Mouse (Mus musculus): Measurements from ENCODE around the gene Soat1.
"Not testable (repeated sequence)": the region's sequence is repeated elsewhere in the genome, so short reads cannot be mapped to it uniquely, and the experiment has no call there.

Soat1 gene

DNA sequence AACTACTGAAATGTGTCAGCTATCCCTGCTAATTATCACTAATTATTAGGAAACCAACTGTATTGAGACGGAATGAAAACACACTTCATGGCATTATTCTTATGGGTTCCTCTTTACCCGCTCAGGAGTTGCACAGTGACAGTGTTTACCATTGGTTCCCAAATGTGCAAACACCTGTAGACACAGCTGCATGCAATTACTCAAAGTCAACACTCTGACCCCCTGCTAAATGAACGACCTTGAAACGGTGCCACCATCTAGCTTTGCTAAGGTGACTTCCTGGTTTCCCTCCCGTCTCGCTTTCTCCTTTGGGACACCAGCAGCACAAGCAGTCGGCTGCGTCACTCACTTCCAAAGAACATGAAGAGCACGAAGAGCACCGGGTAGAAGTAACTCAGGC is 41.6 kb downstream of the Soat1 start:
- DNase-seq (ENCODE audit: extremely low read depth, low read depth, low spot score), result no peak

DNA sequence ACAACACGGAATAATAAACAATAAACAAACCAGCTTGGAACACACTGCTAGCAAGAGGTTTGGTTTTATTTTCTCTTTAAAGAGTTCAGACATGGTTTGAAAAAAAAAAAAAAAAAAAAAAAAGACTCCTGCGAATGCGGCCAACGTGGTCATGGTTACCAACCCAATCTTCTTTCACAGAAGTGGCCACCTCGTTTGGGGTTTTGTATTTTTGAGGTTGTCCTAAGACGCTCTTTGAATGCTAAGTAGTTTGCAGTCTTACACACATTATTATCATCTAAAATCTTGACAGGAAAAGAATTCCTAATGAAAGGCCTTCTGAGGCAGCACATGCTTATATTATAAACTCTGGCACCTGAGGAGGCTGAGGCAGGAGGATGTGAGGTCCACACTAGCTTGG is 45.7 kb downstream of the Soat1 start:
- DNase-seq (ENCODE audit: extremely low read depth, low read depth, low spot score), result no peak

DNA sequence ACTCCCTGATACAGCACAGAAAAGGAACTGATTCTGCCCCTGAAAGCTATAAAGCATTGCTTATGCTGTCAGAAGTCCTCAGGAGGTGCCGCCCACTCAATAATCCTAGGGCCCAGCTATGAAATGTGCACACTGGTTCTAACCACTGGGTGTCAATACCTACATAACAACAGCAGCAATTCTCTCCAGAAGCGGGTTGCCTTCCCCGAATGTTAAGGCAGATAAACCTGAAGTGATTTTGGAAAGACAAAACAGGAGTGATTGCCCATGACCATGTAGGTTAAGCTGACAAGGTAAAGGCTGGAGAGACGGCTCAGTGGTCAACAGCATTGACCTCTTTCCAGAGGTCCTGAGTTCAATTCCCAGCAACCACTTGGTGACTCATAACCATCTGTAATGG is 48.4 kb downstream of the Soat1 start:
- DNase-seq (ENCODE audit: extremely low read depth, low read depth, low spot score), result no peak

DNA sequence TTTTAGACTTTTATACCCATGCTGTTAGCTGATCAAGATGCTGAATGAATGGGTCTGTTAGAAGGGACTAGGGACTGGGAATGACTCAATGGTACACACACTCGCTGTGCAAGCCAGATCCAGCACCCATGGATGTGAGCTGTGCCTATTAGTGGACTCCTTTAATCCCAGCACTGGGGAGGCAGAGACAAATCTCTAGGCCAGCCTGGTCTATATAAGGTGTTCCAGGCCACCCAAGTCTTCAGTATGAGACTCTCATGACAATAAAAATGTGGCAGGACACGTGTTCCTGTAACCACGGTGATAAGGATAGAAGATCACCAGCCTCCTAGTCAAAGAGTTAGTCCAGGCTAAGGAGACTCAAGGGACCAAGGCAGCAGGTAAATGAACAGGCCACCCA is 50.1 kb downstream of the Soat1 start:
- DNase-seq (ENCODE audit: extremely low read depth, low read depth, low spot score), result no peak

DNA sequence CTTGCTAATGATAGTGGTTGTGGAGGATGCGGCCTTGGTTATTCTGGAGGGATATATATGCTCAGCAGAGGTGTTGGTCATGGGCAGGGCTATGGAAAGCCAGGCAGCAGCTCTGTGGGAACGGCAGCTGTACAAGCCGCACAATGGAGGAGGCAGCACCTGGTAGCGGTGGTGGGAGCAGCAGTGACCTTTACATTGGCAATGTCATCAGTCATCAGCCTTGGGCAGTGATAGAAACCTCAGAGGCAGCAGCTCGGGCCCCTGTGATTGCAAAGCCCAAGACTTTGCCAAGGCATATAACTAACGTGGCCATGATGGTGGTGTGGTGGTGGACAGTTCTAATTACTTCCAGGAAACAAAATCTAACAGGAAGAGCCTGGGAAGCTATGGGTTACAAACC is 50.6 kb downstream of the Soat1 start:
- no peak for DNase-seq (ENCODE audit: extremely low read depth, low read depth, low spot score)

DNA sequence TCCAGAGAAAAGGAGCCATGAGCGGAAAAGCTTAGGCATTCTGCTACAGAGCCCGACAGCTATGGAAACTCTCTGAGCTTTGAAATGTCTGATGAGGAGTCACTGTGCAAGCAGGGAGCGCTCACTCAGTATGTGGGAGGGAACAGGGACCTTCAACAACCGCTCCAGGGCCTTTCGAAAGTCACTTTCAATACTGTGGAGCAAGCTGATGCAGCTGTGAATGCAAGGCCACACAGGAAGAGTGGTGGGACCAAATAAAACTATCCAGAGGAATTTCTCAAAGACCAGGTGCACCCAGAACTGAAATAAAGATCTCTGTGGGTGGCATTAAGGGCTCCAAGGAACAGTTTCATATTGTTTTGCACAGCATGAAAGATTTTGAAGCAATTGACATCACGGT is 51.3 kb downstream of the Soat1 start:
- no peak for DNase-seq (ENCODE audit: extremely low read depth, low read depth, low spot score)

DNA sequence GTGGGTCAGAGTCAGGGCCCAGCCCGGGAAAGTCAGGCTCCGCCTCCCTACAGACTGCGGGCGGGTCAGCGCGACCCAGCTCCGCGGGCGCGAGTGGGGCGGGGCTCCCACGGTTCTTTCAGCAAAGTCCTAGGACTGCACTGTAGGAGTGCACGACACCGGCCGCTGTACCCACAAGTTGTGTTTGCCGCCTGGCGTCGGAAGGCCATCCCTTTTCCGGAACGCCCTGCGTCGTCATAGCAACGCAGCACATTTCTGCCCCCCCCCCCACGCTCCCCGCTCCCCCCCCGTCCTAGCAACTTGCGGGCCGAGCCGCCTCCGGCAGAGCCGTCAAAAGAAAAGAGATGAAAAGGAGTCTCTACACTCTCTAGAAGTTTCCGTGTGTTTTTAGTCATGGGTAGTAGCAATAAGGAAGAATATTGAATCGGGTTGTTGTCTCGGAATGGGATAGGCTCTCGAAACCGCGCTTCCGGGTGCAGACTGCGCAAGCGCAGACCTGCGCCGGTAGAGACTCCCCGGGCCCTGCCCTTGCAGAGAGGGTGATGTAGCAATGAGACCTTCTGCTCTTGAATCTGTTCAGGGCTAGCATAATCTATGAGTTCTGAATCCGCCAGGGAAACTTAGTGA is 53.3 kb downstream of the Soat1 start, which contains the start of gene Axdnd1:
Axdnd1 (minus strand) TSS at position 489 of the 627 bp plus-strand sequence.
- DNase-seq (ENCODE audit: extremely low read depth, low read depth, low spot score), result no peak

DNA sequence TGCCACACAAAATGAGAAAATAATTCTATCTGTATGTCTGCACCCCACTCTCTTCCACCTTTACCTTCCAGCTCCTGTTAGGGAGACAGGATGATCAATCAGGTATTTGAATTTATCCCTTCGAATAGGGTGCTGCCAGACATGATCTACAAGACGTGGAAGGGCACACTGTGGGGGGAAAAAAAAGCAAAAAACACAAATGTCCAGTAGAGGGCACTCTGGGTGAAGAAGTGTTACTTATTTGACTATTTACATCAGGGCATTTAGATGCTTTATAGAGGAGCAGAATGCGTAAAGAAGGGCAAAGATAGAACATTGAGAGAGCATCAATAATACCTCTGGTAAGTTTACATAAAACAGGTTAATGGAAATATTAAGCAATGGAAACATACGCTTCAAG is 56.0 kb downstream of the Soat1 start:
- DNase-seq (ENCODE audit: extremely low read depth, low read depth, low spot score), result no peak

DNA sequence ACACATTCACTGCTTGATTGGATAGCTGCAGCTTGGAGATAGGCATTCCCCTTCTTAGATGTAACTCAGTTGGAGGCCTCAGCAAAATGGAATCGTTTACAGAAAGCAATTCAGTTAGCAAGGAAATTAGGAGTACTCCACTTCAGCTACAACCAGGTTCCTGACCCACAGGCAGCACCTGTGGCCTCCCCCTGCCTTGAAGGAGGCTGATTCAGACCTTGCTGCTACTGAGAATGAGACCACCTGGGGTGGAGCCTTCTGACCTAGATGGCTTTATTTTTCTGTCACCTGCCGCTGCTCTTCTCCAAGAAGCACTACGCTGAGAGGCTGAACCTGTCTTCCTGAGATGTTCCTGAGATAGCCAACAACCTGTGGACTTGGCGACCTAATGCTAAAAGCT is 65.6 kb downstream of the Soat1 start:
- no peak for DNase-seq (ENCODE audit: extremely low read depth, low read depth, low spot score)

DNA sequence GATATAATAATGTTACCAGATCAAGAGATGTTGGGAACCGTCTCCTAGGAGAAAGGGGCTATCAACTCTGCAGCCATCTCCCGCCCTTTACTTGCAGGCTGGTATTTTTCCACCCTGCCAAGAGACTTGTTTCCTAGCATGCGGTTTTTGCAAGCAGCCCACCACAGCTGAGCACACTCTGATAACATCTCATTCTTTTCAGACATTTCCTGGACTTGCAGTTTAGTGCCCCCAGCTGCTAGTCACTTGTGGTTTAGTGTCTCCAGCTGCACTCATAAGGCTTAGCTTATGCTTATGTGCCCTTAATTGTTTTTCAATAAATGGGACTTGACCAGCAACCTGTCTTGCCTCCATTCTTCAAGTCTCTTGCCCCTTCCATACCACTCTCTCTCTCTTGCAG is 66.1 kb downstream of the Soat1 start:
- DNase-seq (ENCODE audit: extremely low read depth, low read depth, low spot score), result no peak

DNA sequence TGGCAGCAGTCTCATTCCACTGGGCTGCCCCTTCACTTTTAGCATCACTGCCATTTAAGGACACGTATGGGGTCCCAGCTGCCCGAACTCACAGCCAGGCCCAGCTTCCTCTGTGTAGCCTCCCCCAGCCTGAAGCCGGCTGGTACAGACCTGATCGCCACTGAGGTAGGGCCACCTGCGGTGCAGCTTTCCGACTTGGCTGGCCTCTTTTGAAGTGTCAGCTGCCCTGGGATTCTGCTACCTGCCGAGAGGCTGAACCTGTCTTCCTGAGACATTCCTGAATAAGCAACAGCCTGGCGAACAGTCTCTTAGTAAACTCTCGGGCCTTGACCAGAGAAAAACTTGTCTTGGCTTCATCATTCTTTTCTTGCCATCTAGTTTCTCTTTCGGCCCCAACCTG is 70.9 kb downstream of the Soat1 start:
- DNase-seq (ENCODE audit: extremely low read depth, low read depth, low spot score), result no peak

DNA sequence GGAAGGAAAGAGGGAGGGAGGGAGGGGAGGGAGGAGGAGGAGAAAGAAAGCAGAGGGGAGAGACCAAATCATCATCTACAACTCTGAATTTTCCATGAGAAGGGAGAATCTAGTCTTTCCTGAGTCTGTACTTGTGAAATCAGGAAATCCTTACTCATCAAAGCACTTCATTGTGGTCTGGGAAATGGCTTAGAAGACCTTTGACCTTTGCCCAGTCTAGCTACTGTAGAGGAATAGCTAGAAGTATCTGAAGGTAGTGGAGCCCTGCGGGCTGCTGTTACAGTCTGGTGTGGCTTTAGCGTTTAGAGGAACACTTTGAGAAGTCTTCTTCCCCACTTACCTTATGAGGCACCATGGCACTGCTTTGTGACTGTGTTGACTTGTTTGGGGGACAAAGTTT is 71.6 kb downstream of the Soat1 start:
- DNase-seq (ENCODE audit: extremely low read depth, low read depth, low spot score), result no peak

DNA sequence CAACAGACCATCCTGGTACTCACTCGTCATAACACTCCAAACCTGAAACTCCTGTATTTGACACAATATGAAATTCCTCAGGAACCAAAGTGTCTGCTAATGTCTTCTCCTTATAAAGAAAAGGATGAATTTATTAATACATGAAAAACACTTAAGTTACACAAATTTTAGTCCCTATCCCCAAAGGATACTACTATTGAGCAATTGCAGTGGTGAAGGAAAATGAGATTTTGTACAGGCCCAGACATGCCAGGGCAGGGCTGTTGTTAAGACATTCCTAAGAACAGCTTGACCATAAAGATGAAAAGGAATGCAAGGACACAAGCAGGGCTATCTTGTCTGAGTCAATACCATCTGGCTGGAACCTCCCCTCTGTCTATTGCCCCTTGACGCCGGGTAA is 74.0 kb downstream of the Soat1 start:
- not testable (repeated sequence) for DNase-seq (ENCODE audit: extremely low read depth, low read depth, low spot score)

DNA sequence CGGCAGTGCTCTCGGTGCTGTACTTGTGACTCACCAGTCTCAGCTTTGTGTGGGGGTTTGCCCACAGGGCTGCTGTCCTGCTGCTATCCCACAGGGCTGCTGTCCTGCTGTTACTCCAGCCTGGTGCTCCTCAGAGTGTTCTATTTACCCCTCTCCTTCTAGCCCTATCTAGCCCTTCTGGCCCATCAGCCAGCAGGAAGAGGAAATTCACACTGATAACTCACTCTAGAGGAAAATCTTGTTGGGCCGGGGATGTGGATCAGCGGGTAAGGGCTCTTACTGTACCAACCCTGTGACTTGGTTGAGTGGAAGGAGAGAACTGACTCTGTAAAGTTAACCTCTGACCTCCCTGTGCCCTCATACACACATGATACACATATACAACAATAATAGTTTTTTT is 81.0 kb downstream of the Soat1 start:
- DNase-seq (ENCODE audit: extremely low read depth, low read depth, low spot score), result no peak

DNA sequence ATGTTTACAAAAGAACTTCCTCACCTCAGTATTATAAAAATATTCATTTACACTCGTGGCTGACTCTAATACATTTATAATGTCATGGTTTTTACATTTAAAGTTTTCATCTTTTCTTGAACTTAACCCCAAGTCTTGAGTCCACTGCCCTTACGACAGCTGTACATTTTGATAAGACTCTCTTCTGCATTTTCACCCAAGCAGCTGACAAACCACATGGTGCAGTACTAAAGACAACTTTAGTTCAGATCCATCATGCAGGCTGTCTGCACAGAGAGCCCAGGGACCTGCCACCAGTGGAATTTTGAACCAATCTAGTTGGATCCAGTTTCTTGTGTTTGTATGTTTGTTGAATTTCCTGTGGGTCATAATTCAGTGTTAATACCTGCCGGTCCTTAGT is 87.3 kb downstream of the Soat1 start:
- no peak for DNase-seq (ENCODE audit: extremely low read depth, low read depth, low spot score)

DNA sequence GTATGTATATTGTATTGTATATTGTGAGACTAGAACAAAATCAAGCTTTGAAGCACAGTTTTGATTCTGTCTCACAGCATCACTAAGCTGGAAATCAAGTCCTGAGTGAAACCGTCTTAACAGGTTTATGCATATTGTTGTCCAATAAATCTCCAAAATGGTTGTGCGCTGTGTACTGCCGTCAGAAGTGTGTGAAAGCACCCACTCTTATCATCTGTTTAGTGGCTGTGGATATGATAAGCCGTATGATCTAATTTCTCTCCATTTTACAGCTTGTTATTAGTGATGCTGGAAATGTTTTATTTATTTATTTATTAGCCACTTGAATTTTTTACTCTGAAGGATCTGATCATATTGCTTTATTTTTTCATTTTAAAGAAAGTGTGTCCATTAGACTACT is 87.9 kb downstream of the Soat1 start:
- no peak for DNase-seq (ENCODE audit: extremely low read depth, low read depth, low spot score)

DNA sequence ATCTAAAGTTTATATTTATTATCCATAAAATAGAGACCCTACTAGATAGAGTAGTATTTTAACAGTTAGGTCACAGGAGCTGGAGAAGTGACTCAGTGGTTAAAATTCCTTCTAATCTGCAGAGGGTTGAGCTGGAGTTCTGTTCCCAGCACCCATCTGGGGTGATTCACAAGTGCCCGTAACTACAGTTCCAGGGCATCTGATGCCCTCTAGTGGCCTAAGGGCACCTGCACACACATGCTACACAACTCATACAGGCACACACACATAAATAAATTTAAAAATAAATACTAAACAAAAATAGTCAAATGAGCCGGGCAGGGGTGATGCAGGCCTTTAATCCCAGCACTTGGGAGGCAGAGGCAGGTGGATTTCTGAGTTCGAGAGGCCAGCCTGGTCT is 92.9 kb downstream of the Soat1 start:
- DNase-seq (ENCODE audit: extremely low read depth, low read depth, low spot score), result no peak

Measured in fat pad, adult 2 months (tissue).